Mouse (Mus musculus) intestine, embryonic 14.5 days (tissue): ENCODE data around the gene Sgms1. TPM values are rescaled to one million over a fixed set of nuclear protein-coding genes. Genes with fewer than 3 reads are reported as not detected.

Experiments
- ATAC-seq: fragments of 200-750 bp; cut with Nextera tagmentation; replicated peaks from 2 replicates; pipeline ENCODE4 v1.8.0; 2017; ENCODE audit warnings: low read depth, moderate number of reproducible peaks, moderate TSS enrichment, moderate library complexity; ENCODE audit not compliant: low FRiP score, low TSS enrichment
- DNase-seq: peaks from one replicate; pipeline ENCODE4 v3.0.0-alpha.2; 2018; ENCODE audit warnings: low spot score
- H3K27ac ChIP-seq: fragments of 300-500 bp; sonication (generic); 2 replicates; pipeline ENCODE4 v1.5.1; 2014; ENCODE audit warnings: low read depth, mild to moderate bottlenecking, control low read depth
- H3K27me3 ChIP-seq: fragments of 300-500 bp; sonication (generic); replicated peaks from 2 replicates; pipeline ENCODE4 v1.6.1; 2014; ENCODE audit warnings: low read length, control low read depth; ENCODE audit not compliant: control insufficient read depth, insufficient read depth
- H3K36me3 ChIP-seq: fragments of 300-500 bp; sonication (generic); 2 replicates; pipeline ENCODE4 v1.6.1; 2014; ENCODE audit warnings: low read length, control low read depth; ENCODE audit not compliant: control insufficient read depth, insufficient read depth
- H3K4me1 ChIP-seq: fragments of 300-500 bp; sonication (generic); replicated peaks from 2 replicates; pipeline ENCODE4 v1.6.1; 2014; ENCODE audit warnings: low read length, control low read depth, mixed read lengths; ENCODE audit not compliant: control insufficient read depth, insufficient read depth
- H3K4me2 ChIP-seq: fragments of 300-500 bp; sonication (generic); 2 replicates; pipeline ENCODE4 v1.6.1; 2014; ENCODE audit warnings: low read length
- H3K4me3 ChIP-seq: fragments of 300-500 bp; sonication (generic); 2 replicates; pipeline ENCODE4 v1.5.1; 2014; ENCODE audit warnings: low read depth, low read length, control low read depth, mixed read lengths
- H3K9ac ChIP-seq: fragments of 300-500 bp; sonication (generic); 2 replicates; pipeline ENCODE4 v1.6.1; 2014; ENCODE audit warnings: mild to moderate bottlenecking, low read length
- H3K9me3 ChIP-seq: fragments of 300-500 bp; sonication (generic); 2 replicates; pipeline ENCODE4 v1.6.1; 2016; ENCODE audit warnings: low read length, control low read depth; ENCODE audit not compliant: control insufficient read depth
- WGBS: fragments of 180-500 bp; shearing (Covaris S2); extraction: QIAGEN DNeasy Blood & Tissue Kit; methylation state at CpG from one replicate; pipeline ENCODE4 v1.1.7; 2014; 5-methylcytosine and 5-hydroxymethylcytosine counted together
- polyA plus RNA-seq: library from polyadenylated mRNA; unstranded; fragments of >200 nt; fragmentation: Nextera tagmentation; extraction: Ambion mirVana; gene quantifications from 2 replicates; pipeline ENCODE4 v1.2.1, GENCODE M21; 2014

Sgms1 gene
- polyA plus RNA-seq, 1 experiment from 2014 or later, result 37.5 TPM

DNA sequence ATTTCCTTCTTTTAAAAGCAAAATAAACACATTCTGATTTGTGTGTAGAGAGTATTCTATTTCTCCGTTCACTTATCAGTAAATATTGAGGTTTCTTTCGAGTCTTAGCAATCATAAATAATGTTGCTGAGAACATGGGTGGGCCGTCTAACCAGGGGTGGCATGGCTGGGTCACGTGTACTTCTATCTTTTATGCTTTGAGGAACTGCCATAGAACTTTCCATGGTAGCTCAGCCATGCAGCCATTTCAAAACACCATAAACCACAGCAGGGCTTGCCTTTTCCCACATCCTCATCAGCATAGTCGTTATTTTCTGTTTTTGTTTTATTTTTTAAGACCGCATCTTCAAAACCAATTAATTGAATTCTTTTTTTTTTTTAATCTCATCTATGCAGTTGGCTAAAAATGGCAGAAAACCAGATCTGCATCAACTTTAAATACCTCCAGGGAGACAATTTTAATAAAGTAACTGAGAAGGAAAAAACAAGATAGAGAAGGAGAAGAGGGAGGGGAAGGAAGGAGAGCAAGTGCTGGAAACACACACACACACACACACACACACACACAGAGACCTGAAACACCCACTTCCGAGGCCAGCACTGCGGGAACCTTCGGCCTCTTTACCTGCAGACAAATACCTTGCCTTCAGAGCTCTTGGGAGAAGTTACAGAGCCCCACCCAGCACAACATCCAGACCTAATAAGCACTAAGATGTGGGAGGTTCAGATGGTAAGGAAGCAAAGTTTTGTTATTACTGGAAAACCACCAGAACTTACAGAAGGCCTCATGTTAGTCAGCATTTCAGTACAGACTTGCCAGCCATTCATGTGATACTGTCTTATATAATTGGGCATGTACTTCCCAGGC lies 122.9 kb downstream of the Sgms1 start:
- Histone ChIP-seq H3K4me1 (no peaks in the 10 kb centered on the region), H3K4me2 (no peak overlapping the region), H3K9me3 (no peaks in the 10 kb centered on the region), H3K27ac (no peak overlapping the region), H3K4me3 (no peak overlapping the region), H3K36me3 (no peaks in the 10 kb centered on the region), H3K9ac (no peak overlapping the region), H3K27me3 (no peaks in the 10 kb centered on the region)
- 70% methylated on average over 9 of the region's 9 CpGs for WGBS
- DNase-seq (no peak), ATAC-seq (no peak)

DNA sequence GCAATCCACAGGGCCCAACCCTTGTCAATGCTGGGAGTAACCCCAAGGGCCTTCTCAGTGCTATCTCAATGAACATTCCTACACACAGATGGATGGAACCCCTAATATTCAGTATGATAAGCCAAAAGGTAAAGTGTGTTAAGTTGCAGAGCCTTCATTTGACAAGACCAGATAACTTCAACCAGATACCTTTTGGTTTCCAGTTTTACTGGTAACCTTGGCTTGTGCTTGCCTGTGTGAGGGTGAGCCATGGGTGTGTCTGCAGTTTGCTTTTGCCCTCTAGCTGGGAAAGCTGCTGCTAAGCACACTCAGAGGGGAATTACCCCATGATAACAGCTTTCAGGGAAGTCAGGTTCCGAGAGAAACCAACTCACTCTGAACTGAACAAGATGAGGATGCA lies 125.8 kb downstream of the Sgms1 start:
- Histone ChIP-seq H3K4me1 (no peaks in the 10 kb centered on the region; the same call in 1 of the 2 replicates), H3K9ac (no peak overlapping the region), H3K4me2 (no peak overlapping the region), H3K27ac (no peak overlapping the region), H3K4me3 (no peak overlapping the region), H3K27me3 (no peaks in the 10 kb centered on the region), H3K36me3 (no peaks in the 10 kb centered on the region), H3K9me3 (no peaks in the 10 kb centered on the region)
- WGBS, result 76% methylated on average over 1 of the region's 1 CpGs
- DNase-seq (no peak), ATAC-seq (no peak)

DNA sequence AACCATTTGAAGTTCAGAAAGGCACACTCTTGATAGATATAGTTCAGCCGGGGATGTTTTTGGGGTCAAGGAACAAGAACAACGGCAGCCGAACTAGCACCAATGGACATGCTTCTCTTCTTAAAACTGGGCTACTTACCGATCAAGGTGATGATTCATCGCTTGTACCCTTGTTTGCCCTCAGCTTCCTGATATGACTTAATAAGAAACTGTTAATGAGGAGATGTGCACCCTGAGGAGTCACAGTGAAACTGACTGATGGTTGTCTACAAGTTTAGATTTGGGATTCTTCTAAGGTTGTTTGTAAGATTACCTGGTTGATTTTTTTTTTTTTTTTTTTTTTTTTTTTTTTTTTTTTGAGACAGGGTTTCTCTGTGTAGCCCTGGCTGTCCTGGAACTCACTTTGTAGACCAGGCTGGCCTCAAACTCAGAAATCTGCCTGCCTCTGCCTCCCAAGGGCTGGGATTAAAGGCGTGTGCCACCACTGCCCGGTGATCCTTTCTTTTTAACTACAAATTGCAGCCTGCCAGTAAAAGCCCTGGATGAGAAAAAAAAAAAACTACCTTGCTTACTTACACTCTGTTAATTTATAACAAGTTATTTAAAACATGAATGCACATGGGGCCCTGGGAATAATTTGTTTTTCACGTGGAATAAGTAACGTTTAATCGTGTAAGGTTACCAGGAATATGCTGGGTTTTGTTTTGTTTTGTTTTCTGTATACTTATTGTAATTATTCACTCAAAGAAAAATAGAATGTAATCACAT lies 126.5 kb downstream of the Sgms1 start:
- H3K9me3 ChIP-seq, result no peaks in the 10 kb centered on the region
- H3K27me3 ChIP-seq, result no peaks in the 10 kb centered on the region
- H3K36me3 ChIP-seq, result no peaks in the 10 kb centered on the region
- DNase-seq, result no peak
- no peak overlapping the region for H3K9ac ChIP-seq
- H3K4me1 ChIP-seq, result peaks cover 2% of the 10 kb centered on the region; the same call in 1 of the 2 replicates
- 92% methylated on average over 10 of the region's 10 CpGs for WGBS
- no peak for ATAC-seq
- no peak overlapping the region for H3K4me3 ChIP-seq
- H3K4me2 ChIP-seq, result no peak overlapping the region
- no peak overlapping the region for H3K27ac ChIP-seq

DNA sequence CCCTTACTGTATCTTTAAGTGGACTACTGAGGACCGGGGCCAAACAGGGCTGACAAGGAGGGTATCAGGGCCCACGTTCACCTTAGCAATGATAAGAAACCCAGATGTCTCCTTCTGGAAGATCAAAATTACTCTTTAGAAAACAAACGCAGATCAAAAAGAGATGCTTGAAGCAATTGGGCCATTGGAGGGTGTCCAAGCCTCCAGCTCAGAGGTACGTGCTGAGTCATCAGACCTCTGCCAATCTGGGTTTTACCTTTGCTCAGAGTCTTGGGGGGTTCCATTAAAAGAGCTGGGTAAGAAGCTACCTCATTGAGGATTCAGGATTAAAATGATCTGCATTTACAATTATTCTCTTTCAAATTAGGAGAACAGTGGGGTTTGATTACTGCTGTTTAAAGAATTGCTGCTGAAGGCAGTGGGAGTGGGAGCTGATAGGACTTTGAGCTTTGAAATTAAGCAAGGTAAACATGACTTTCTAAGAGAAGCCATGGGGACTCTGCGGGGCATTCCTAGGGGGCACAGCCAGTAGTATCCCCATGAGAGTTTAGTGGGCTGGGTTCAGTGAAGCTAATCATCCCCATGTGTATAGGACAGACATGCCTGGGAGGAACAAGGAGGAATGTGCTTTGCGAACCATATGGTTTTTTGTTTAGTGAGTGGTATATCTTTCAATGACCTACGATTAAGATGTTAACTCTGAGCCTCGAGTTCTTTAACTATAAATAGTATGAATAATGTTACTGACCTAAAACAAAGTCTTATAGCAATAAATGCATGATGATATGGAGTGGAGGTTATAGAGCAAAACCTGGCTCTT lies 128.4 kb downstream of the Sgms1 start:
- no peak overlapping the region for H3K9ac ChIP-seq
- no peak overlapping the region for H3K27ac ChIP-seq
- H3K4me1 ChIP-seq, result peaks cover 2% of the 10 kb centered on the region; the same call in 1 of the 2 replicates
- H3K4me2 ChIP-seq, result no peak overlapping the region
- no peaks in the 10 kb centered on the region for H3K27me3 ChIP-seq
- H3K4me3 ChIP-seq, result no peak overlapping the region
- ATAC-seq (no peak), DNase-seq (no peak)
- H3K9me3 ChIP-seq, result no peaks in the 10 kb centered on the region
- no peaks in the 10 kb centered on the region for H3K36me3 ChIP-seq
- 58% methylated on average over 8 of the region's 8 CpGs for WGBS

DNA sequence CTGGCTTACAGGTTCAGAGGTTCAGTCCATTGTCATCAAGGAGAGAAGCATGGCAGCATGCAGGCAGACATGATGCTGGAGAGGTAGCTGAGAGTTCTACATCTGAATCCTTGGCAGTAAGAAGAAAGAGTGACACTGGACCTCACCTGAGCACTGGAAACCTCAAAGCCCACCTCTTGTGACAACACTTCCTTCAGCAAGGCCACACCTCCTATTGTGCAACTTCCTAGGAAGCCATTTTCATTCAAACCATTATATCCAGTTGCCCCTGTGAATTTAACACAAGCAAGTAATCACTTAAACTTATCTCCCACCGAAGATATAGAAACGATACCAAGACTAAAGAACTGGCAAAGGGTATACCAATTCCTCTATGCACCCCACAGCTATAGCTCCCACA lies 129.7 kb downstream of the Sgms1 start:
- Histone ChIP-seq H3K27me3 (no peaks in the 10 kb centered on the region), H3K4me3 (no peak overlapping the region), H3K36me3 (no peaks in the 10 kb centered on the region), H3K4me1 (peaks cover 2% of the 10 kb centered on the region; the same call in 1 of the 2 replicates), H3K9me3 (no peaks in the 10 kb centered on the region), H3K4me2 (no peak overlapping the region), H3K27ac (no peak overlapping the region), H3K9ac (no peak overlapping the region)
- WGBS, result 89% methylated on average over 2 of the region's 2 CpGs
- ATAC-seq, result no peak
- DNase-seq, result no peak

DNA sequence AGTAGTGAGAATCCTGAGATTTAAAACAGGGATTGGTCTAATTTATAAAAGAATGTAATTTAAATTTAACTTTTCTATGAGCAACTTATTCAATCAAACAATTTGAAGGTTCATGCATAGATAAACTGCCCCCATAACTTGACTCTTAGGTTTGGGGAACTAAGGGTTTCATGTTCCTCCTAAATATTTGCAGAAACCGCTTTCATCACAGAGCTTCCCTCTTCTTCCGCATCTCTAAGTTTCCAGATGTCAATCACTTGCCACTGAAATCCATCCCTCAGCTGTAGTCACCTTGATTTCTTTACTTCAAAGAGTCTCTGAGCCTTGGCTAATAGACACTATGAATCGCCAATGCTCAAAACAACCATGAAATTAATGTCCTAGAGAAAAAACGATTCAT lies 130.5 kb downstream of the Sgms1 start:
- ATAC-seq (no peak), DNase-seq (no peak)
- H3K27ac ChIP-seq, result no peak overlapping the region
- H3K4me1 ChIP-seq, result peaks cover 2% of the 10 kb centered on the region; the same call in 1 of the 2 replicates
- no peak overlapping the region for H3K4me3 ChIP-seq
- no peak overlapping the region for H3K9ac ChIP-seq
- 93% methylated on average over 4 of the region's 4 CpGs for WGBS
- H3K27me3 ChIP-seq, result no peaks in the 10 kb centered on the region
- no peaks in the 10 kb centered on the region for H3K9me3 ChIP-seq
- no peaks in the 10 kb centered on the region for H3K36me3 ChIP-seq
- no peak overlapping the region for H3K4me2 ChIP-seq

DNA sequence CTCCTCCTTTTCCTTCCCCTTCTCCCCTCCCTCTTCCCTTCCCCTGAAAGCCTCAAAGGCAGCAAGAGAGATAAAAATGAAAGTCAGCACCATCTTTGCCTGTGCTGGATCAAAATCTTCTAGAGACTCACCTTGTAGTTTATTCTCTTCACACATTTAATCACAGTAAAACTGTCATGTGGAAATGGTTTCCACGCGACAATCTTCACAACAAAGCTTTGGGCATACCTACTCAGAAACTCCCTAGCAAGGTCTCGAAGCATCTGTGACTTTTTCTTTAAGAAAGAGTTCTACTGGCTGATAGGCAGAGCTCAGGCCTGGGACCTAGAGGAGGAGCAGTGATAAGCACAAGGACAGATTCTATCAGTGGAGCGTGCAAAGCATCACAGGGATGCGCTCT lies 131.4 kb downstream of the Sgms1 start:
- Histone ChIP-seq H3K27me3 (no peaks in the 10 kb centered on the region), H3K4me3 (no peak overlapping the region), H3K9ac (no peak overlapping the region), H3K4me1 (peaks cover 2% of the 10 kb centered on the region; the same call in 1 of the 2 replicates), H3K36me3 (no peaks in the 10 kb centered on the region), H3K27ac (no peak overlapping the region), H3K4me2 (no peak overlapping the region), H3K9me3 (no peaks in the 10 kb centered on the region)
- ATAC-seq (no peak), DNase-seq (no peak)
- 50% methylated on average over 5 of the region's 5 CpGs for WGBS

DNA sequence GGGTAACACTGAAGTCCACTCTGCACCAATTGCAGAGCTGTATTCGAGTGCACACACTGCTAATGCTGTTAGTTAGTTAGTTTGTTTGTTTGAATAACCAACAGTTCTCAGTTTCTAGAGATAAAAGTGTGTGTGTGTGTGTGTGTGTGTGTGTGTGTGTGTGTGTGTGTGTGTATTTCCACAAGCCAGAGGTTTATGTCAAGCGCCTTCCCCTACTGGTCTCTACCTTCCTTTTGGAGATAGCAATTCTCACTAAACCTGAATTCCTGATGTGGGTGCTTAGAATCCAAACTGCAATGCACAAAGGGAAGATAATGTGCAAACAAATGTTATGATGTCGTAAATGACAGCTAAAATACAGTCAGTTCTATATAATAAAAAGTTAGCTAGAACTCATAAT lies 131.9 kb downstream of the Sgms1 start:
- Histone ChIP-seq H3K4me1 (peaks cover 2% of the 10 kb centered on the region; the same call in 1 of the 2 replicates), H3K27ac (no peak overlapping the region), H3K9ac (no peak overlapping the region), H3K4me3 (no peak overlapping the region), H3K4me2 (no peak overlapping the region), H3K36me3 (no peaks in the 10 kb centered on the region), H3K9me3 (no peaks in the 10 kb centered on the region), H3K27me3 (no peaks in the 10 kb centered on the region)
- ATAC-seq, result no peak
- 83% methylated on average over 3 of the region's 3 CpGs for WGBS
- DNase-seq, result no peak
